Mouse (Mus musculus): ENCODE results near the gene Wfdc1. TPM values are rescaled to one million over a fixed set of nuclear protein-coding genes. Genes with fewer than 3 reads are reported as not detected.

Wfdc1 gene
- polyA plus RNA-seq, 1 experiment, result 7.4 TPM

GRCm38 (mm10) chr8:119661081-119661480 lies 5.1 kb upstream of the Wfdc1 start:
- Histone ChIP-seq H3K36me3 (ENCODE audit: control insufficient read depth, insufficient read depth, low read length) (no peaks in the 10 kb centered on the region), H3K27ac (ENCODE audit: control insufficient read depth, insufficient read depth, low read length) (no peak overlapping the region), H3K4me3 (ENCODE audit: control insufficient read depth, insufficient read depth, low read length) (no peak overlapping the region), H3K4me1 (replicated peaks; ENCODE audit: control insufficient read depth, insufficient read depth, low read length) (no peaks in the 10 kb centered on the region), H3K27me3 (ENCODE audit: control insufficient read depth, insufficient read depth, low read length) (no peaks in the 10 kb centered on the region; the same call in 1 of the 2 replicates)
- 75% methylated on average over 9 of the region's 9 CpGs for WGBS
- no peak for DNase-seq
- TF ChIP-seq POLR2A (IDR thresholded peaks at IDR 0.05; ENCODE audit: control insufficient read depth, extremely low read depth, insufficient read depth, low read length, poor library complexity) (no peak), CTCF (IDR thresholded peaks at IDR 0.05; ENCODE audit: borderline replicate concordance, control insufficient read depth, extremely low read depth, insufficient read depth, low read length, poor library complexity) (no peak)

DNA sequence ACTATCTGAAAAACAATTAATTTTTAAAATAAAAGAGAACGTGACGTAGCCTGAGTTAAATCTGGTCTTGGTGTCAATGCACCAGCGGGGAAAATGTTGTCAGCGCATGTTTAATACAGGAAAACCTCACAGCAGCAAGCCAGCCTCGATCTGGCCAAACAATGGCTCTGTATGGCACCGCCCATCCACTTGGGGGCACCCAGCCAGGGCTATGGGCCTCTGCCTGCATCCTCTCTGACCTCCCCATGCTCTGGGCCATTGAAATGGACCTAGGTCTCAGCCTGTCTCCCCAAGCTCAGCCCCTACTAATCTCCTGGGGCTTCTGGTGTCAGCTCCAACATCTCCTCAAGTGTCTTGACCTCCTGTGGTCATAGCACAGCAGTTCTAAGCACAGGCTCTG lies 4.3 kb upstream of the Wfdc1 start:
- H3K36me3 ChIP-seq (ENCODE audit: control insufficient read depth, insufficient read depth, low read length), result no peaks in the 10 kb centered on the region
- 66% methylated on average over 6 of the region's 6 CpGs for WGBS
- no peaks in the 10 kb centered on the region; the same call in 1 of the 2 replicates for H3K27me3 ChIP-seq (ENCODE audit: control insufficient read depth, insufficient read depth, low read length)
- no peak for DNase-seq
- TF ChIP-seq POLR2A (IDR thresholded peaks at IDR 0.05; ENCODE audit: control insufficient read depth, extremely low read depth, insufficient read depth, low read length, poor library complexity), result no peak
- no peak for TF ChIP-seq CTCF (IDR thresholded peaks at IDR 0.05; ENCODE audit: borderline replicate concordance, control insufficient read depth, extremely low read depth, insufficient read depth, low read length, poor library complexity)
- H3K4me1 ChIP-seq (replicated peaks; ENCODE audit: control insufficient read depth, insufficient read depth, low read length), result no peaks in the 10 kb centered on the region
- H3K27ac ChIP-seq (ENCODE audit: control insufficient read depth, insufficient read depth, low read length), result no peak overlapping the region
- H3K4me3 ChIP-seq (ENCODE audit: control insufficient read depth, insufficient read depth, low read length), result no peak overlapping the region

- Histone ChIP-seq H3K4me1 (replicated peaks; ENCODE audit: control insufficient read depth, insufficient read depth, low read length) (no peaks in the 10 kb centered on the region), H3K4me3 (ENCODE audit: control insufficient read depth, insufficient read depth, low read length) (no peak overlapping the region), H3K36me3 (ENCODE audit: control insufficient read depth, insufficient read depth, low read length) (no peaks in the 10 kb centered on the region), H3K27me3 (ENCODE audit: control insufficient read depth, insufficient read depth, low read length) (no peaks in the 10 kb centered on the region; the same call in 1 of the 2 replicates), H3K27ac (ENCODE audit: control insufficient read depth, insufficient read depth, low read length) (no peak overlapping the region)
- DNase-seq, result no peak
- TF ChIP-seq POLR2A (IDR thresholded peaks at IDR 0.05; ENCODE audit: control insufficient read depth, extremely low read depth, insufficient read depth, low read length, poor library complexity) (no peak), CTCF (IDR thresholded peaks at IDR 0.05; ENCODE audit: borderline replicate concordance, control insufficient read depth, extremely low read depth, insufficient read depth, low read length, poor library complexity) (no peak)
- WGBS, result 92% methylated on average over 11 of the region's 11 CpGs
These were observed 2.7 kb upstream of the Wfdc1 start for GRCm38 (mm10) chr8:119663440-119663839.

GRCm38 (mm10) chr8:119665270-119665669 lies 895 bp upstream of the Wfdc1 start:
- TF ChIP-seq CTCF (IDR thresholded peaks at IDR 0.05; ENCODE audit: borderline replicate concordance, control insufficient read depth, extremely low read depth, insufficient read depth, low read length, poor library complexity) (no peak), POLR2A (IDR thresholded peaks at IDR 0.05; ENCODE audit: control insufficient read depth, extremely low read depth, insufficient read depth, low read length, poor library complexity) (no peak)
- 89% methylated on average over 6 of the region's 6 CpGs for WGBS
- Histone ChIP-seq H3K27ac (ENCODE audit: control insufficient read depth, insufficient read depth, low read length) (no peak overlapping the region), H3K4me3 (ENCODE audit: control insufficient read depth, insufficient read depth, low read length) (no peak overlapping the region), H3K4me1 (replicated peaks; ENCODE audit: control insufficient read depth, insufficient read depth, low read length) (no peaks in the 10 kb centered on the region), H3K27me3 (ENCODE audit: control insufficient read depth, insufficient read depth, low read length) (no peaks in the 10 kb centered on the region; the same call in 1 of the 2 replicates), H3K36me3 (ENCODE audit: control insufficient read depth, insufficient read depth, low read length) (no peaks in the 10 kb centered on the region)
- DNase-seq, result no peak

GRCm38 (mm10) chr8:119668447-119668846 lies 2.3 kb downstream of the Wfdc1 start:
- Histone ChIP-seq H3K36me3 (ENCODE audit: control insufficient read depth, insufficient read depth, low read length) (no peaks in the 10 kb centered on the region), H3K27me3 (ENCODE audit: control insufficient read depth, insufficient read depth, low read length) (no peaks in the 10 kb centered on the region; the same call in 1 of the 2 replicates), H3K4me1 (replicated peaks; ENCODE audit: control insufficient read depth, insufficient read depth, low read length) (peaks cover 3% of the 10 kb centered on the region; the same call in 1 of the 2 replicates), H3K27ac (ENCODE audit: control insufficient read depth, insufficient read depth, low read length) (no peak overlapping the region), H3K4me3 (ENCODE audit: control insufficient read depth, insufficient read depth, low read length) (no peak overlapping the region)
- 86% methylated on average over 9 of the region's 9 CpGs for WGBS
- no peak for DNase-seq
- TF ChIP-seq POLR2A (IDR thresholded peaks at IDR 0.05; ENCODE audit: control insufficient read depth, extremely low read depth, insufficient read depth, low read length, poor library complexity), result no peak
- TF ChIP-seq CTCF (IDR thresholded peaks at IDR 0.05; ENCODE audit: borderline replicate concordance, control insufficient read depth, extremely low read depth, insufficient read depth, low read length, poor library complexity), result no peak

DNA sequence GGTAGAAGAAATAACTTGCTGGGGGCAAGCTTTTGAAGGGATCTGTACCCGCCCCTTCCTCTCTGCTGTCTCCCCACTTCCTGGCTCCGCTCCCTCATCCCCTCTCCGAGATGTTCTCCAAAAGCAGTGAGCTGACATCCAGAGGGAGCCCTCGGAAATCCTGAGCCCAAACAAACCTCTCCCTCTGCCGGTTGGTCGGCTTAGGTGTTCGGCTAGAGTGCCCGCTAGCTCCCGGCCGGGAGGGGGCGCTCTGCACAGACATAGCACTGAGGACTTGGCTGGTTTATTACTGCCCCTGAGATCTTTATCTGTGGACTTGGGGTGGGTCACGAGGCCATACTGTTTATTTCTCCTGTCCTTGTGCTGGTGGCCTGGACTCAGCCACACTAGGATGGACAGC lies 3.1 kb downstream of the Wfdc1 start:
- DNase-seq, result peak; percentile 16
- H3K27ac ChIP-seq (ENCODE audit: control insufficient read depth, insufficient read depth, low read length), result no peak overlapping the region
- no peaks in the 10 kb centered on the region; the same call in 1 of the 2 replicates for H3K27me3 ChIP-seq (ENCODE audit: control insufficient read depth, insufficient read depth, low read length)
- H3K4me1 ChIP-seq (replicated peaks; ENCODE audit: control insufficient read depth, insufficient read depth, low read length), result peaks cover 5% of the 10 kb centered on the region; the same call in 1 of the 2 replicates
- 53% methylated on average over 12 of the region's 12 CpGs for WGBS
- TF ChIP-seq CTCF (IDR thresholded peaks at IDR 0.05; ENCODE audit: borderline replicate concordance, control insufficient read depth, extremely low read depth, insufficient read depth, low read length, poor library complexity), result peak; percentile 59; the same call in 1 of the 2 replicates
- no peak for TF ChIP-seq POLR2A (IDR thresholded peaks at IDR 0.05; ENCODE audit: control insufficient read depth, extremely low read depth, insufficient read depth, low read length, poor library complexity)
- no peak overlapping the region for H3K4me3 ChIP-seq (ENCODE audit: control insufficient read depth, insufficient read depth, low read length)
- H3K36me3 ChIP-seq (ENCODE audit: control insufficient read depth, insufficient read depth, low read length), result no peaks in the 10 kb centered on the region

Data from thymus, adult 2 months (tissue).